In the genomic region with DNA sequence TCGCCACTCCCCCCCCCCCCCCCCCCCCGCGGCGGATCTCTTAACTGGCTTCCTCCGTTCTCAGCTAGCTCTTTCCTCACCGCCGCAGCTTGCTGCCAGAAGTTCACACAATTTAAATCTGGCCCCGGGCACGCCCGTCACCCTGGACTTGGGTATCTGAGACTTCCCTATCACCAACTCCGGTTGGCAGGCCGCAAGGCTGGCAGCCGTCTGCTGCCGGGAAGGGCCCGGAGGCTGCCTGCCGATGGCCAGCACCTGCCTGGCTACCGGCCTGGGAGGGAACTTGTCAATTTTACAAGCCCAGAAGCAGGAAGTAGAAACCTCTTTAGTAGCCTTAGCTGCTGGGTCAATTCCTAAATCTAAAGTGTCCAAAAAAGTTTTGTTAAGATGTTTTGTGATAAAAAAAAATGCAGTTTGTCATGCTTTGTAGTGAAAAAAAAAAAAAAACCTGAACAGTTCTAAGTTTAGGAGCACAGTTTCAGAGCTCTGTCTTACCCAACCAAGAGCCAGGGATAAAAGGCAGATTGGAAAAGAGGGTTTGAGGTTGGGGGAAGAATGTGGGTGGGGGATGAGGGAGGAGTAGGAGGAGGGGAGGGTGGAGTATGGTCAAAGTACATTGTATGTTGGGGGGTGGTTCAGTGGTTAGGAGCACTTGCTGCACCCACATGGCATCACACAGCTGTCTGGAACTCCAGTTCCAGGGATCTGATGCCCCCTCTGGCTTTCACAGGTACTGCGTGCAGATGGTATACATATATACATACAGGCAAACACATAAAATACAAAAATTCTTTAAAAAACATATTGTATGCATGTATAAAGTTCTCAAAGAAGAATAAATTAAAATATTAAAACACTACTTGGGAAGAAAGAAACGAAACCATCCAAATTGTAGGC, we compare ENCODE assay signal across 8 mouse cellular contexts.
DNase-seq lines count a peak whose midpoint lies in the region; ATAC-seq and TF ChIP-seq lines count a peak whose summit lies in the region.

No protein-coding gene starts in this region.

- no peaks in the 10 kb centered on the region for H3K36me3 ChIP-seq in heart, adult 2 months (ENCODE audit: control insufficient read depth, insufficient read depth, low read length)
- H3K36me3 ChIP-seq in hindbrain, embryonic 14.5 days (replicated peaks; ENCODE audit: control insufficient read depth, insufficient read depth), result 0 out of 2 replicates have a peak, but pooled peaks cover 2% of the 10 kb centered on the region
- no peaks in the 10 kb centered on the region for H3K36me3 ChIP-seq in liver, embryonic 14.5 days (replicated peaks; ENCODE audit: control insufficient read depth, insufficient read depth, low read depth)

- H3K27ac ChIP-seq in heart, adult 2 months, result peak overlapping the region; percentile 86
- peak overlapping the region; percentile 90 for H3K27ac ChIP-seq in brown adipose tissue, adult 24 weeks (replicated peaks; ENCODE audit: low read depth, low read length)
- peak overlapping the region; percentile 97 for H3K27ac ChIP-seq in hindbrain, embryonic 14.5 days
- peak overlapping the region; percentile 30; the same call in 1 of the 2 replicates for H3K27ac ChIP-seq in liver, embryonic 14.5 days

- H3K79me2 ChIP-seq in heart, adult 2 months (replicated peaks; ENCODE audit: control insufficient read depth, insufficient read depth, low read length), result no peaks in the 10 kb centered on the region

- H3K4me1 ChIP-seq in heart, adult 2 months (ENCODE audit: control insufficient read depth, insufficient read depth, low read length), result peaks cover 1% of the 10 kb centered on the region
- H3K4me1 ChIP-seq in brown adipose tissue, adult 24 weeks (ENCODE audit: control insufficient read depth, insufficient read depth, insufficient read length, low read length), result no peaks in the 10 kb centered on the region
- peaks cover 17% of the 10 kb centered on the region for H3K4me1 ChIP-seq in hindbrain, embryonic 14.5 days (replicated peaks; ENCODE audit: control insufficient read depth, insufficient read depth, low read length)
- H3K4me1 ChIP-seq in liver, embryonic 14.5 days (replicated peaks; ENCODE audit: control insufficient read depth in 2 of 2, insufficient read depth in 2 of 2, low read length in 1 of 2), result peaks cover 0 to 4% of the 10 kb centered on the region in 2 experiments; a peak in 3 of 4 replicates

- DNase-seq in heart, adult 2 months, result peak; percentile 83 to 91
- DNase-seq in heart, adult 8-10 months (ENCODE audit: low spot score), result no peak
- peak; percentile 46 for DNase-seq in fibroblast of lung, adult 2 months (ENCODE audit: low read depth)
- DNase-seq in hindbrain, embryonic 14.5 days (ENCODE audit: low spot score), result peak; percentile 67
- peak; percentile 45 to 60 (median 52) for DNase-seq in liver, embryonic 14.5 days (ENCODE audit: low read depth in 3 of 3, low spot score in 3 of 3)
- DNase-seq in natural killer cell, adult 2 months (ENCODE audit: low spot score in 2 of 2), result peak; percentile 68 to 80
- peak; percentile 78 for DNase-seq in thymus, postnatal 0 days (ENCODE audit: low spot score)

- TF ChIP-seq EP300 in heart, adult 2 months (IDR thresholded peaks at IDR 0.05; ENCODE audit: insufficient read depth, low read depth, low read length), result no peak
- TF ChIP-seq EP300 in liver, embryonic 14.5 days (IDR thresholded peaks at IDR 0.05; ENCODE audit: low read depth), result no peak

- intact Hi-C loops in heart, adult 2 months (cut with DNase I), result loop anchor here (2.0 to 5.0 kb wide), 3 partner anchors 53 to 222 kb away; a partner anchor contains a TSS

- TF ChIP-seq CTCF in heart, adult 2 months (IDR thresholded peaks at IDR 0.05), result peak; percentile 64
- TF ChIP-seq CTCF in liver, embryonic 14.5 days (IDR thresholded peaks at IDR 0.05; ENCODE audit: low read depth), result peak; percentile 73

- no peaks in the 10 kb centered on the region for H3K27me3 ChIP-seq in heart, adult 2 months (ENCODE audit: control insufficient read depth, insufficient read depth, low read length)
- H3K27me3 ChIP-seq in hindbrain, embryonic 14.5 days (ENCODE audit: control insufficient read depth, insufficient read depth, low read length), result no peaks in the 10 kb centered on the region
- peaks cover 9% of the 10 kb centered on the region; the same call in 1 of the 2 replicates for H3K27me3 ChIP-seq in liver, embryonic 14.5 days (ENCODE audit: control insufficient read depth, insufficient read depth, low read length)

- H3K4me2 ChIP-seq in hindbrain, embryonic 14.5 days (replicated peaks), result peak overlapping the region; percentile 86
- peak overlapping the region; percentile 92 for H3K4me2 ChIP-seq in liver, embryonic 14.5 days (ENCODE audit: low read depth)

- peak overlapping the region; percentile 89 for H3K4me3 ChIP-seq in heart, adult 2 months
- peak overlapping the region; percentile 73 for H3K4me3 ChIP-seq in brown adipose tissue, adult 24 weeks (ENCODE audit: insufficient read depth, low read depth, low read length)
- peak overlapping the region; percentile 85 for H3K4me3 ChIP-seq in hindbrain, embryonic 14.5 days (replicated peaks; ENCODE audit: low read length)
- peak overlapping the region; percentile 58 to 66 for H3K4me3 ChIP-seq in liver, embryonic 14.5 days (ENCODE audit: insufficient read depth in 1 of 2, low read depth in 2 of 2, low read length in 2 of 2)

- no peak; the same call in 1 of the 2 replicates for ATAC-seq in hindbrain, embryonic 14.5 days (ENCODE audit: low FRiP score)
- ATAC-seq in liver, embryonic 14.5 days (ENCODE audit: insufficient read depth), result peak; percentile 26

- peak overlapping the region; percentile 47 for H3K9ac ChIP-seq in heart, adult 2 months (ENCODE audit: low read depth, low read length)
- peak overlapping the region; percentile 99 for H3K9ac ChIP-seq in hindbrain, embryonic 14.5 days
- H3K9ac ChIP-seq in liver, embryonic 14.5 days (replicated peaks), result 0 out of 2 replicates have a peak overlapping the region, but pooled peaks have one; percentile 12

- no peak for TF ChIP-seq POLR2A in heart, adult 2 months (IDR thresholded peaks at IDR 0.05; ENCODE audit: insufficient read depth, low read depth, low read length)

- no peaks in the 10 kb centered on the region for H3K9me3 ChIP-seq in hindbrain, embryonic 14.5 days (ENCODE audit: control insufficient read depth, low read length)
- H3K9me3 ChIP-seq in liver, embryonic 14.5 days (ENCODE audit: control insufficient read depth, low read length), result no peaks in the 10 kb centered on the region

- whole genome bisulfite sequencing in heart, adult 2 months, result 13% methylated on average over 15 of the region's 19 CpGs
- 13% methylated on average over 15 of the region's 19 CpGs for WGBS in hindbrain, embryonic 14.5 days
- 10% methylated on average over 15 of the region's 19 CpGs for WGBS in liver, embryonic 14.5 days (ENCODE audit: insufficient replicate concordance)

Comparison
In these comparisons a context has a peak if more than half of its experiments do, and no peak if none do; other contexts are left out.
1. H3K27ac ChIP-seq: peak in every context shown above with its lines; median percentile 97 in hindbrain, embryonic 14.5 days; 90 in brown adipose tissue, adult 24 weeks; 86 in heart, adult 2 months; 30 in liver, embryonic 14.5 days.
2. H3K9ac ChIP-seq: peak in every context shown above with its lines; median percentile 99 in hindbrain, embryonic 14.5 days; 47 in heart, adult 2 months; 12 in liver, embryonic 14.5 days.